Mouse (Mus musculus): ENCODE measurements around the gene Pip5k1b. TPM values are rescaled to one million over a fixed set of nuclear protein-coding genes. Genes with fewer than 3 reads are reported as not detected.
"Not testable (repeated sequence)": the region's sequence is repeated elsewhere in the genome, so short reads cannot be mapped to it uniquely, and the experiment has no call there.

The Pip5k1b gene
- polyA plus RNA-seq, 1 experiment from 2014 or later = 9.3 TPM

DNA sequence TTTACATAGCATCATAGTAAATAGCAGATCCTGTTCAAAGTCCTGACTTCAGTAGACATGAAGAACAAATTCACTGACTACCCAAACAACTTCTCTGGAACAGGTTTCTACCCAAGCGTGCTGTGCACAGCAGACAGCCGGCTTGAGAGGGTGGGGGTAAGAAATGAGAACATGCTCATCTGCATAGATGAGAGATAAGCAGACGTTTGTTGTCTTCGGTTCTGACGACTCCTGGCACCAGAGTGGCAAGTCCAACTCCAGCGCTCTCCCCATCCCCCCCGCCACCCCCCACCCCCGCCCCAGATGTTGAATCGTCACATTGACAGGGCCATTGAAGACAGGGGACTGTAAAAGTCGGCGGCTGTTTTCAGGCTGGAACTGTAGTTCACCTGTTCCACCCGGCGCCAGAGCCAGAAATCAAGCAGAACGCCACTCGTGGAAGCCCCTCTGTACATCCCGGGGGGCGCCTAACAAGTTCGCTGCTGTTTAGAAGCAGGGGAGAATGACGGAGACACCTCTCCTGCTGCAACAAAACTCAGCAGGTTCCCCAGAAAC, 684 bp downstream of the Pip5k1b start:
- no peak for ATAC-seq (replicated peaks; ENCODE audit: insufficient number of reproducible peaks, insufficient read depth, low FRiP score, low read depth)
- peak overlapping the region; percentile 90 for H3K4me2 ChIP-seq
- peak overlapping the region; percentile 92 for H3K4me3 ChIP-seq
- H3K27me3 ChIP-seq = no peaks in the 10 kb centered on the region
- H3K27ac ChIP-seq = peak overlapping the region; percentile 94
- peak overlapping the region; percentile 88 for H3K9ac ChIP-seq
- under 1% methylated on average over 19 of the region's 19 CpGs for WGBS
- H3K36me3 ChIP-seq = no peaks in the 10 kb centered on the region
- H3K4me1 ChIP-seq (replicated peaks) = peaks cover 34% of the 10 kb centered on the region
- H3K9me3 ChIP-seq (replicated peaks) = no peaks in the 10 kb centered on the region

DNA sequence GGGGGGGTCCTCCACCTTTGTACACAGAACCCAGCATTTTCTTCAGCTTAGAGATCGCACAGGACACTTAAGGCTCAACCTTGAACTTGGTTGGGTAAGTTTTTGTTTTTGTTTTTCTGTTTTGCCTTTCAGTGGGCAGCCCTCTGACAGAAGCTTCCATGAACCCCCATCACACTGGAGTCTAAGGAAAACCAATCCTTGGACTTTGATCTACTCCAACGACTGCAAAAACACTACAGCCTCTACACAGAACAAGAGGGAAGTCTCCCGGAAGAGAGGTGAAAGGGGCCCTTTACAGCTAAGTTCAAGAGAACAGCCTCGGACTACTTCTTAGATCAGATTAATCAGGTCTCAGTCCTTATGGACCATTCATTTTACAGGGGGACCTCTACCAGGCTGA, 1.2 kb downstream of the Pip5k1b start:
- H3K9me3 ChIP-seq (replicated peaks) = no peaks in the 10 kb centered on the region
- H3K4me1 ChIP-seq (replicated peaks) = peaks cover 34% of the 10 kb centered on the region
- H3K4me2 ChIP-seq = peak overlapping the region; percentile 90
- peak overlapping the region; percentile 92 for H3K4me3 ChIP-seq
- H3K27ac ChIP-seq = peak overlapping the region; percentile 94; the same call in 1 of the 2 replicates
- no peaks in the 10 kb centered on the region for H3K36me3 ChIP-seq
- 20% methylated on average over 4 of the region's 4 CpGs for WGBS
- ATAC-seq (replicated peaks; ENCODE audit: insufficient number of reproducible peaks, insufficient read depth, low FRiP score, low read depth) = no peak
- H3K27me3 ChIP-seq = no peaks in the 10 kb centered on the region
- H3K9ac ChIP-seq = peak overlapping the region; percentile 88

DNA sequence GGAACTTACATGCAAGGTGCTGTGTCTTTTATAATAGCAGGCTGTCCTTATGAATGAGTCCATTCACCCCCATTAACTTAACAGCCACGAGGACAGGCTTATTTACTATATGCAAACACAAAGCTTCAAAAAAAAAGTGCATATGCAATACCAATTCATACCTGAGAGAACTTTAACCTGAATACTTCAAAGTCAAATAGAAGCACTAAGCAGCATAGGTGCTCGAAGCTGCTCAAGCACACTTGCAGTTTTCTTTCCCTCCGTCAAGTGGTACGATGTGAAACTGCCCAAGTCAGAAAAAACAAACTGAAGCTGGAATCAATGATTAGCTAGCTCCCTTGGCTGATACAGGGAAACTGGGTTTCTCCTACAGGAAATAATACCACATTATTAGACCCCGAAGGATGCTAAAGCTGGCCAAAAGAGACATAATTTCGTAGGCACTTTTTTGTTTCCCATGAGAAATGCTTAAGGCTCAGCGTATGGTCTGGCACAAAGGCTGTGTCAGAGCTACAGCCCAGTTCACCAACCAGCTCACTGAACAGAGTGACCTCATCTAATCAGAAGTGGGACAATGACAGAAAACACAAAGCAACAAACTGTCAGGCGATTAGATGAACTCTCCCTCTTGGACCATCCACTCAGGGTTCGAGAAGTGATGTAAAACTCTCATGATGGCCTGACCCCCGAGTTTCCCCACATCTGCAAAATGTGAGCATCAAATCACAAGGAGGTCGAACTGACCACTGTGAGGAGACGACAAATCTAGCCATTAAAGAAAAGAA, 2.2 kb downstream of the Pip5k1b start:
- Histone ChIP-seq H3K27me3 (no peaks in the 10 kb centered on the region), H3K36me3 (no peaks in the 10 kb centered on the region), H3K4me2 (peak overlapping the region; percentile 90), H3K27ac (no peak overlapping the region), H3K9me3 (replicated peaks) (no peaks in the 10 kb centered on the region), H3K4me1 (replicated peaks) (peaks cover 32% of the 10 kb centered on the region), H3K9ac (no peak overlapping the region; the same call in 1 of the 2 replicates), H3K4me3 (peak overlapping the region; percentile 92; the same call in 1 of the 2 replicates)
- ATAC-seq (replicated peaks; ENCODE audit: insufficient number of reproducible peaks, insufficient read depth, low FRiP score, low read depth) = no peak
- WGBS = 51% methylated on average over 12 of the region's 12 CpGs

- not testable (repeated sequence) for H3K4me2 ChIP-seq; H3K9ac ChIP-seq; H3K9me3 ChIP-seq (replicated peaks); H3K36me3 ChIP-seq; H3K27ac ChIP-seq; H3K4me3 ChIP-seq; H3K27me3 ChIP-seq; ATAC-seq (replicated peaks; ENCODE audit: insufficient number of reproducible peaks, insufficient read depth, low FRiP score, low read depth)
- H3K4me1 ChIP-seq (replicated peaks) = peaks cover 27% of the 10 kb centered on the region
- WGBS = 83% methylated on average over 6 of the region's 6 CpGs
These were observed 3.0 kb downstream of the Pip5k1b start for GRCm38 (mm10) chr19:24552641-24553040.

- H3K4me2 ChIP-seq = no peak overlapping the region
- H3K4me3 ChIP-seq = no peak overlapping the region
- no peaks in the 10 kb centered on the region for H3K9me3 ChIP-seq (replicated peaks)
- no peaks in the 10 kb centered on the region for H3K27me3 ChIP-seq
- H3K36me3 ChIP-seq = no peaks in the 10 kb centered on the region
- H3K4me1 ChIP-seq (replicated peaks) = peaks cover 16% of the 10 kb centered on the region
- ATAC-seq (replicated peaks; ENCODE audit: insufficient number of reproducible peaks, insufficient read depth, low FRiP score, low read depth) = no peak
- no peak overlapping the region for H3K27ac ChIP-seq
- no peak overlapping the region for H3K9ac ChIP-seq
- WGBS = 64% methylated on average over 3 of the region's 3 CpGs
These were observed 4.3 kb downstream of the Pip5k1b start for GRCm38 (mm10) chr19:24551196-24551954.

GRCm38 (mm10) chr19:24550778-24551177, 4.9 kb downstream of the Pip5k1b start:
- ATAC-seq (replicated peaks; ENCODE audit: insufficient number of reproducible peaks, insufficient read depth, low FRiP score, low read depth) = no peak
- Histone ChIP-seq H3K27ac (no peak overlapping the region), H3K9ac (no peak overlapping the region), H3K9me3 (replicated peaks) (no peaks in the 10 kb centered on the region), H3K4me2 (no peak overlapping the region), H3K27me3 (no peaks in the 10 kb centered on the region), H3K4me1 (replicated peaks) (peaks cover 20% of the 10 kb centered on the region), H3K4me3 (no peak overlapping the region), H3K36me3 (no peaks in the 10 kb centered on the region)
- 69% methylated on average over 7 of the region's 7 CpGs for WGBS

DNA sequence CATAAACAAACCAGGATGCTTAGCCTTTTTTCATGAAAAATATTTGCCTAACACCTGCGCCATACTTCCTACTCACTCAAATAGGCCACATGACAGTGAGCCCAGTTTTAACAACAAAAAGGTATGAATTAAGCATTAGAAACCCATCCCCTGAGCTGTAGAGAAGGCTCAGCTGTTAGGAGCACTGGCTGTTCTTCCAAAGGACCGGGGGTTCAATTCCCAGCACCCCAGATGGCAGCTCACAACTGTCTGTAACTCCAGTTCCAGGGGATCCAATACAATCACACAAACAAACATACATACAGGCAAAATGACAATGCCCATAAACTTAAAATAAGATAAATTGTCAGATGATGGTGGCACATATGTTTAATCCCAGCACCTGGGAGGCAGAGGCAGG, 5.7 kb downstream of the Pip5k1b start:
- H3K36me3 ChIP-seq = no peaks in the 10 kb centered on the region
- no peak for ATAC-seq (replicated peaks; ENCODE audit: insufficient number of reproducible peaks, insufficient read depth, low FRiP score, low read depth)
- 95% methylated on average over 2 of the region's 2 CpGs for WGBS
- H3K9me3 ChIP-seq (replicated peaks) = no peaks in the 10 kb centered on the region
- H3K4me1 ChIP-seq (replicated peaks) = peaks cover 28% of the 10 kb centered on the region
- no peak overlapping the region for H3K9ac ChIP-seq
- no peak overlapping the region for H3K4me2 ChIP-seq
- no peak overlapping the region for H3K27ac ChIP-seq
- H3K4me3 ChIP-seq = no peak overlapping the region
- no peaks in the 10 kb centered on the region for H3K27me3 ChIP-seq

GRCm38 (mm10) chr19:24548337-24548736, 7.3 kb downstream of the Pip5k1b start:
- Histone ChIP-seq H3K27me3 (no peaks in the 10 kb centered on the region), H3K27ac (no peak overlapping the region), H3K4me3 (no peak overlapping the region), H3K9me3 (replicated peaks) (no peaks in the 10 kb centered on the region), H3K36me3 (no peaks in the 10 kb centered on the region), H3K4me2 (no peak overlapping the region), H3K4me1 (replicated peaks) (peaks cover 27% of the 10 kb centered on the region), H3K9ac (no peak overlapping the region)
- ATAC-seq (replicated peaks; ENCODE audit: insufficient number of reproducible peaks, insufficient read depth, low FRiP score, low read depth) = no peak
- WGBS = 84% methylated on average over 9 of the region's 9 CpGs

DNA sequence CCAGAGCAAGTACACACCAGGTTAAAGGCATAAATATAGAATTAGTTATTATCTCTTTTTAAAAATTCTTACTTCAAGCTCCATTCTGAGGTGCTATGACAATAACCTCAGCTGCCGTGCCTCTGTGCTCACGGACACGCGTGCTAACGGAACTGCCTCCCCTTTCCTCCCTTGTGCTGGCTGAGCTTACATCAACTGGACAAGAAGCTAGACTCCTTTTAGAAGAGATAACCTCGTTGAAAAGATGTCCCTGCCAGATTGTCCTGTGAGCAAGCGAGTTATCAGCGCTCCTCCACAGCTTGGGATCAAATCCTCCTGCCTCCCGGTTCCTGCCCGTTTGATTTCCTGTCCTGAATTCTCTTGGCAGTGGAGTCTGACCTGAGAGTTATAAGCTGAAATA, 9.5 kb downstream of the Pip5k1b start:
- Histone ChIP-seq H3K4me1 (replicated peaks) (peaks cover 36% of the 10 kb centered on the region), H3K4me3 (no peak overlapping the region), H3K36me3 (no peaks in the 10 kb centered on the region), H3K4me2 (no peak overlapping the region), H3K27ac (no peak overlapping the region), H3K9ac (no peak overlapping the region), H3K27me3 (no peaks in the 10 kb centered on the region), H3K9me3 (replicated peaks) (no peaks in the 10 kb centered on the region)
- no peak for ATAC-seq (replicated peaks; ENCODE audit: insufficient number of reproducible peaks, insufficient read depth, low FRiP score, low read depth)
- 54% methylated on average over 10 of the region's 10 CpGs for whole genome bisulfite sequencing

GRCm38 (mm10) chr19:24543386-24544350, 12.0 kb downstream of the Pip5k1b start:
- WGBS = 45% methylated on average over 14 of the region's 14 CpGs
- Histone ChIP-seq H3K9ac (no peak overlapping the region), H3K4me3 (no peak overlapping the region), H3K27me3 (no peaks in the 10 kb centered on the region), H3K27ac (peak overlapping the region; percentile 82), H3K36me3 (no peaks in the 10 kb centered on the region), H3K4me1 (replicated peaks) (peaks cover 36% of the 10 kb centered on the region), H3K9me3 (replicated peaks) (no peaks in the 10 kb centered on the region), H3K4me2 (peak overlapping the region; percentile 40)
- ATAC-seq (replicated peaks; ENCODE audit: insufficient number of reproducible peaks, insufficient read depth, low FRiP score, low read depth) = peak; percentile 82

DNA sequence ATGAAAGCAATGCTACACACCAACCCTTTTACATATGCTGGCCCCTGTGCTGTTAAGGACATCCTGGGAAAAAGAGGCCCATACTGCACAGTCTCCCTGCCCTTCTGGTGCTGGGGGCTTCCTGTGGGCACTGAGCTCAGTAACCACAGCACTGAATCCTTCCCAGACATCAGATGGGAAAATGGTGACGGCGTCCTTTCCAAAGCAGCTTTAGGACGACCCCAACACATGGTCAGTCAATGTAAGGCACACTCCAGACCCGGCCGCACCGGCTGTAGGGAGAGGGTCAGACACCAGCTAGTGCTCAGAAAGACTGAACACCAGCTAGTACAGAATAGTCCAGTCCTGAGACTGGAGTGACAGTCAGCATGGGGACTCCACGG, 13.4 kb downstream of the Pip5k1b start:
- Histone ChIP-seq H3K27ac (no peak overlapping the region), H3K27me3 (no peaks in the 10 kb centered on the region), H3K4me2 (no peak overlapping the region), H3K4me1 (replicated peaks) (peaks cover 36% of the 10 kb centered on the region), H3K4me3 (no peak overlapping the region), H3K9ac (no peak overlapping the region), H3K9me3 (replicated peaks) (no peaks in the 10 kb centered on the region), H3K36me3 (no peaks in the 10 kb centered on the region)
- no peak for ATAC-seq (replicated peaks; ENCODE audit: insufficient number of reproducible peaks, insufficient read depth, low FRiP score, low read depth)
- 93% methylated on average over 7 of the region's 7 CpGs for WGBS

Measured in heart, embryonic 15.5 days (tissue).